Mouse (Mus musculus) heart, adult 2 months (tissue): ENCODE data around the gene Egfl8. TPM values are rescaled to one million over a fixed set of nuclear protein-coding genes. Genes with fewer than 3 reads are reported as not detected.
A peak's percentile ranks its signal among the peaks of the same experiment; 100 is the strongest.

Experiments
- DNase-seq, 2 experiments: peaks; one replicate each; pipeline ENCODE4 v3.0.0; 2021
- H3K27ac ChIP-seq: fragments of 200-600 bp; 2 replicates; pipeline ENCODE4 v1.8.1; 2022
- H3K27me3 ChIP-seq: fragments of 200-500 bp; 2 replicates; pipeline ENCODE4 v1.6.1; 2012; ENCODE audit warnings: mild to moderate bottlenecking, low read length, inconsistent platforms, mixed read lengths; ENCODE audit not compliant: control insufficient read depth, insufficient read depth
- H3K36me3 ChIP-seq: fragments of 200-500 bp; 2 replicates; pipeline ENCODE4 v1.6.1; 2012; ENCODE audit warnings: low read length, inconsistent platforms; ENCODE audit not compliant: control insufficient read depth, insufficient read depth
- H3K4me1 ChIP-seq: fragments of 200-500 bp; 2 replicates; pipeline ENCODE4 v1.6.1; 2011; ENCODE audit warnings: low read length; ENCODE audit not compliant: control insufficient read depth, insufficient read depth
- H3K4me3 ChIP-seq: fragments of 200-600 bp; 2 replicates; pipeline ENCODE4 v1.8.1; 2022
- H3K79me2 ChIP-seq: fragments of 200-500 bp; replicated peaks from 2 replicates; pipeline ENCODE4 v1.6.1; 2012; ENCODE audit warnings: mild to moderate bottlenecking, inconsistent platforms, low read length, moderate library complexity, mixed read lengths; ENCODE audit not compliant: control insufficient read depth, insufficient read depth
- H3K9ac ChIP-seq: fragments of 200-500 bp; 2 replicates; pipeline ENCODE4 v1.6.1; 2012; ENCODE audit warnings: low read depth, mild to moderate bottlenecking, control low read depth, inconsistent platforms, low read length, mixed read lengths
- CTCF ChIP-seq: fragments of 200-600 bp; IDR thresholded peaks from 2 replicates; pipeline ENCODE4 v1.8.1; 2022; ENCODE audit warnings: antibody characterized with exemption, mild to moderate bottlenecking, moderate library complexity
- EP300 ChIP-seq: fragments of 200-500 bp; IDR thresholded peaks from 2 replicates; pipeline ENCODE4 v1.6.1; 2011; ENCODE audit warnings: low read depth, low read length, control low read depth; ENCODE audit not compliant: insufficient read depth
- POLR2A ChIP-seq: fragments of 200-500 bp; IDR thresholded peaks from 2 replicates; pipeline ENCODE4 v1.6.1; 2011; ENCODE audit warnings: mild to moderate bottlenecking, low read depth, low read length, control low read depth; ENCODE audit not compliant: insufficient read depth
- WGBS: fragments of 180-500 bp; shearing (Covaris S2); methylation state at CpG from one replicate; pipeline ENCODE4 v1.1.7; 2018; 5-methylcytosine and 5-hydroxymethylcytosine counted together
- intact Hi-C: fragments of 180-260 bp; cut with DNase I; formaldehyde crosslinking; loops from one replicate; pipeline ENCODE4 v1.15.1; 2025
- polyA plus RNA-seq: library from polyadenylated mRNA; depleted of rRNA; stranded (reverse); fragments of >200 nt; gene quantifications from 2 replicates; pipeline ENCODE4 v1.2.3, GENCODE M21; 2012
- total RNA-seq, 2 experiments: library from RNA; stranded (reverse); gene quantifications; 2 replicates each; pipeline ENCODE4 v1.2.3; 2021

The Egfl8 gene
- total and polyA plus RNA-seq, 3 experiments, result 1.2 to 2.4 (median 1.8) TPM

GRCm38 (mm10) chr17:34632261-34632691 lies 16.5 kb upstream of the Egfl8 start:
- H3K4me3 ChIP-seq, result peak overlapping the region; percentile 47
- intact Hi-C loops, result no loop called here
- peak; percentile 87 to 88 for DNase-seq
- no peak for TF ChIP-seq CTCF
- TF ChIP-seq POLR2A, result peak; percentile 55
- TF ChIP-seq EP300, result 0 out of 2 replicates have a peak, but pooled peaks have one; percentile 46
- 4% methylated on average over 26 of the region's 26 CpGs for WGBS
- H3K27me3 ChIP-seq, result no peaks in the 10 kb centered on the region
- H3K9ac ChIP-seq, result 0 out of 2 replicates have a peak overlapping the region, but pooled peaks have one; percentile 47
- H3K4me1 ChIP-seq, result peaks cover 5% of the 10 kb centered on the region
- no peaks in the 10 kb centered on the region for H3K36me3 ChIP-seq
- H3K27ac ChIP-seq, result peak overlapping the region; percentile 55
- no peaks in the 10 kb centered on the region for H3K79me2 ChIP-seq

- WGBS, result 24% methylated on average over 12 of the region's 12 CpGs
- Histone ChIP-seq H3K4me1 (peaks cover 5% of the 10 kb centered on the region), H3K36me3 (no peaks in the 10 kb centered on the region), H3K79me2 (no peaks in the 10 kb centered on the region), H3K9ac (no peak overlapping the region), H3K27ac (peak overlapping the region; percentile 55), H3K27me3 (no peaks in the 10 kb centered on the region), H3K4me3 (peak overlapping the region; percentile 47)
- TF ChIP-seq EP300 (no peak), CTCF (no peak), POLR2A (no peak)
- intact Hi-C loops, result no loop called here
- DNase-seq, result no peak
These were observed 15.9 kb upstream of the Egfl8 start for GRCm38 (mm10) chr17:34631647-34632046.

- no peak for DNase-seq
- H3K4me1 ChIP-seq, result peaks cover 5% of the 10 kb centered on the region
- peak overlapping the region; percentile 29; the same call in 1 of the 2 replicates for H3K4me3 ChIP-seq
- H3K27ac ChIP-seq, result no peak overlapping the region
- no peaks in the 10 kb centered on the region for H3K27me3 ChIP-seq
- intact Hi-C loops, result no loop called here
- TF ChIP-seq POLR2A, result no peak
- TF ChIP-seq EP300, result no peak
- no peak for TF ChIP-seq CTCF
- H3K36me3 ChIP-seq, result no peaks in the 10 kb centered on the region
- H3K9ac ChIP-seq, result peak overlapping the region; percentile 47
- no peaks in the 10 kb centered on the region for H3K79me2 ChIP-seq
- 9% methylated on average over 46 of the region's 48 CpGs for WGBS
These were observed 15.1 kb upstream of the Egfl8 start for GRCm38 (mm10) chr17:34630761-34631301.

GRCm38 (mm10) chr17:34629796-34630603 lies 14.2 kb upstream of the Egfl8 start:
- H3K79me2 ChIP-seq, result no peaks in the 10 kb centered on the region
- 0 out of 2 replicates have a peak overlapping the region, but pooled peaks have one; percentile 4 for H3K9ac ChIP-seq
- peaks cover 5% of the 10 kb centered on the region for H3K4me1 ChIP-seq
- DNase-seq, result no peak
- peak overlapping the region; percentile 21 for H3K4me3 ChIP-seq
- no peaks in the 10 kb centered on the region for H3K36me3 ChIP-seq
- intact Hi-C loops, result no loop called here
- no peak for TF ChIP-seq CTCF
- no peak for TF ChIP-seq EP300
- no peak for TF ChIP-seq POLR2A
- no peaks in the 10 kb centered on the region for H3K27me3 ChIP-seq
- 51% methylated on average over 12 of the region's 12 CpGs for WGBS
- H3K27ac ChIP-seq, result no peak overlapping the region; the same call in 1 of the 2 replicates

- DNase-seq, result no peak
- no peaks in the 10 kb centered on the region for H3K27me3 ChIP-seq
- peak within 1 kb of the TSS; percentile 88 for H3K9ac ChIP-seq
- 23% methylated on average over 16 of the region's 16 CpGs for WGBS
- no peaks in the 10 kb centered on the region for H3K36me3 ChIP-seq
- H3K4me3 ChIP-seq, result peak within 1 kb of the TSS; percentile 73
- TF ChIP-seq EP300 (no peak), CTCF (no peak), POLR2A (0 out of 2 replicates have a peak, but pooled peaks have one; percentile 26)
- H3K79me2 ChIP-seq, result no peaks in the 10 kb centered on the region
- intact Hi-C loops, result no loop called here
- H3K27ac ChIP-seq, result peak within 1 kb of the TSS; percentile 95
- peaks cover 5% of the 10 kb centered on the region for H3K4me1 ChIP-seq
These were observed 13.5 kb upstream of the Egfl8 start, which contains the start of gene Prrt1 for GRCm38 (mm10) chr17:34629221-34629751. Gene Prrt1 (plus strand): TSS chr17:34629533.
